Mouse (Mus musculus) brown adipose tissue, adult 24 weeks (tissue): Measurements from ENCODE around the gene Prr5l. TPM values are rescaled to one million over a fixed set of nuclear protein-coding genes. Genes with fewer than 3 reads are reported as not detected.

Experiments used
- H3K27ac ChIP-seq: fragments of 200-500 bp; replicated peaks from 2 replicates; pipeline ENCODE4 v1.5.1; 2012; ENCODE audit warnings: low read depth, mild to moderate bottlenecking, low read length
- H3K4me1 ChIP-seq: fragments of 200-500 bp; 2 replicates; pipeline ENCODE4 v1.6.1; 2012; ENCODE audit warnings: low read length, mixed read lengths; ENCODE audit not compliant: control insufficient read depth, insufficient read depth, insufficient read length
- H3K4me3 ChIP-seq: fragments of 200-500 bp; 2 replicates; pipeline ENCODE4 v1.5.1; 2012; ENCODE audit warnings: low read depth, mild to moderate bottlenecking, low read length, moderate library complexity; ENCODE audit not compliant: insufficient read depth
- polyA plus RNA-seq: library from polyadenylated mRNA; stranded (reverse); fragments of >200 nt; gene quantifications from 2 replicates; pipeline ENCODE4 v1.2.4, GENCODE M21; 2012; ENCODE audit not compliant: missing spikeins, insufficient read depth, insufficient read length

Gene Prr5l
- polyA plus RNA-seq, 1 experiment, result 1.7 TPM

- H3K4me3 ChIP-seq, result no peak overlapping the region
- H3K4me1 ChIP-seq, result peaks cover 2% of the 10 kb centered on the region; the same call in 1 of the 2 replicates
- H3K27ac ChIP-seq, result no peak overlapping the region
Observed at GRCm38 (mm10) chr2:101834816-101835523, 47.9 kb downstream of the Prr5l start.

GRCm38 (mm10) chr2:101832361-101832760, 50.5 kb downstream of the Prr5l start:
- Histone ChIP-seq H3K27ac (no peak overlapping the region), H3K4me3 (no peak overlapping the region)

GRCm38 (mm10) chr2:101831851-101832250, 51.0 kb downstream of the Prr5l start:
- Histone ChIP-seq H3K4me1 (peaks cover 9% of the 10 kb centered on the region), H3K4me3 (no peak overlapping the region), H3K27ac (no peak overlapping the region)

More at GRCm38 (mm10) chr2:101832361-101832760, 50.5 kb downstream of the Prr5l start:
- peaks cover 8% of the 10 kb centered on the region for H3K4me1 ChIP-seq

- H3K27ac ChIP-seq, result no peak overlapping the region; the same call in 1 of the 2 replicates
- H3K4me1 ChIP-seq, result peaks cover 10% of the 10 kb centered on the region
- H3K4me3 ChIP-seq, result no peak overlapping the region
Observed at GRCm38 (mm10) chr2:101830186-101830915, 52.5 kb downstream of the Prr5l start.

GRCm38 (mm10) chr2:101829013-101829412, 53.8 kb downstream of the Prr5l start:
- Histone ChIP-seq H3K4me3 (no peak overlapping the region), H3K4me1 (peaks cover 8% of the 10 kb centered on the region)

GRCm38 (mm10) chr2:101828057-101828643, 54.7 kb downstream of the Prr5l start:
- peaks cover 8% of the 10 kb centered on the region for H3K4me1 ChIP-seq
- H3K27ac ChIP-seq, result 0 out of 2 replicates have a peak overlapping the region, but pooled peaks have one; percentile 6
- H3K4me3 ChIP-seq, result no peak overlapping the region

More at GRCm38 (mm10) chr2:101829013-101829412, 53.8 kb downstream of the Prr5l start:
- no peak overlapping the region for H3K27ac ChIP-seq

- H3K27ac ChIP-seq, result 0 out of 2 replicates have a peak overlapping the region, but pooled peaks have one; percentile 6
- no peak overlapping the region for H3K4me3 ChIP-seq
Observed at GRCm38 (mm10) chr2:101827626-101828025, 55.2 kb downstream of the Prr5l start.

GRCm38 (mm10) chr2:101826950-101827600, 55.8 kb downstream of the Prr5l start:
- Histone ChIP-seq H3K27ac (no peak overlapping the region), H3K4me3 (no peak overlapping the region), H3K4me1 (peaks cover 11% of the 10 kb centered on the region)

More at GRCm38 (mm10) chr2:101827626-101828025, 55.2 kb downstream of the Prr5l start:
- peaks cover 8% of the 10 kb centered on the region for H3K4me1 ChIP-seq

- H3K27ac ChIP-seq, result no peak overlapping the region
Observed at GRCm38 (mm10) chr2:101826186-101826707, 56.6 kb downstream of the Prr5l start.

GRCm38 (mm10) chr2:101825226-101826120, 57.4 kb downstream of the Prr5l start:
- no peak overlapping the region for H3K4me3 ChIP-seq
- H3K4me1 ChIP-seq, result peaks cover 13% of the 10 kb centered on the region
- H3K27ac ChIP-seq, result no peak overlapping the region

More at GRCm38 (mm10) chr2:101826186-101826707, 56.6 kb downstream of the Prr5l start:
- peaks cover 13% of the 10 kb centered on the region for H3K4me1 ChIP-seq
- no peak overlapping the region for H3K4me3 ChIP-seq

GRCm38 (mm10) chr2:101823821-101824220, 59.0 kb downstream of the Prr5l start:
- no peak overlapping the region for H3K4me3 ChIP-seq
- no peak overlapping the region for H3K27ac ChIP-seq
- peaks cover 13% of the 10 kb centered on the region for H3K4me1 ChIP-seq

GRCm38 (mm10) chr2:101822785-101823184, 60.0 kb downstream of the Prr5l start:
- Histone ChIP-seq H3K4me1 (peaks cover 12% of the 10 kb centered on the region), H3K4me3 (no peak overlapping the region), H3K27ac (peak overlapping the region; percentile 31; the same call in 1 of the 2 replicates)

- no peak overlapping the region for H3K27ac ChIP-seq
- peaks cover 5% of the 10 kb centered on the region; the same call in 1 of the 2 replicates for H3K4me1 ChIP-seq
- H3K4me3 ChIP-seq, result no peak overlapping the region
Observed at GRCm38 (mm10) chr2:101820816-101821215, 62.0 kb downstream of the Prr5l start.
